ENCODE assay signal across 21 mouse cellular contexts in genomic region chr1:19421116-19421515, GRCm38 (mm10).
A peak's percentile ranks its signal among the peaks of the same experiment; 100 is the strongest.
DNase-seq lines count a peak whose midpoint lies in the region; ATAC-seq and TF ChIP-seq lines count a peak whose summit lies in the region.
"Had no signal": no experiment of that assay in that cellular context is flagged by ENCODE, and none has a peak within 500 bp of the region (broad histone marks: within the 10 kb centered on the region; RNA-seq: fewer than 3 reads in every experiment).

No protein-coding gene starts in this region.

- no peak overlapping the region for H3K4me3 ChIP-seq in kidney, adult 2 months (ENCODE audit: insufficient read depth, low read depth, low read length)
- H3K4me3 ChIP-seq: forebrain, embryonic 10.5 days; heart, adult 2 months; hindbrain, embryonic 15.5 days; intestine, embryonic 15.5 days; liver, embryonic 13.5 days; neural tube, embryonic 15.5 days had no signal

- ATAC-seq in cerebellum, adult (ENCODE audit: insufficient number of reproducible peaks, low FRiP score, low TSS enrichment): peak; percentile 31; the same call in 1 of the 2 replicates
- ATAC-seq: forebrain, postnatal 0 days; intestine, embryonic 15.5 days had no signal

- no peak for DNase-seq in cerebellum, postnatal 14 days
- DNase-seq in kidney, adult 2 months: peak; percentile 80
- no peak for DNase-seq in kidney, postnatal 4 days
- DNase-seq in cerebellum, adult 9-11 months: peak; percentile 32
- no peak for DNase-seq in urinary bladder, postnatal 25 days (ENCODE audit: low spot score)
- DNase-seq in T-cell, adult 2 months (ENCODE audit: low spot score): no peak
- DNase-seq: adrenal gland, postnatal 14 days; forebrain, postnatal 0 days; gastrocnemius, postnatal 14 days; heart, adult 2 months; liver, embryonic 13.5 days; lung, adult 2 months; lung, postnatal 14 days; right cerebral cortex, adult 18-20 months; right cerebral cortex, postnatal 4 days; thymus, postnatal 25 days had no signal

- no peak for TF ChIP-seq CTCF in kidney, adult 2 months (conservative IDR thresholded peaks at IDR 0.05; ENCODE audit: insufficient read depth, insufficient read length, low read depth, low read length)

- H3K4me1 ChIP-seq in kidney, adult 2 months (ENCODE audit: control insufficient read depth, insufficient read depth, low read length): peaks cover 4% of the 10 kb centered on the region; the same call in 1 of the 2 replicates
- H3K4me1 ChIP-seq: forebrain, embryonic 10.5 days; hindbrain, embryonic 15.5 days; intestine, embryonic 15.5 days; liver, embryonic 13.5 days; neural tube, embryonic 15.5 days had no signal

- no peaks in the 10 kb centered on the region for H3K36me3 ChIP-seq in kidney, adult 2 months (ENCODE audit: control insufficient read depth, insufficient read depth, low read length)
- H3K36me3 ChIP-seq: forebrain, embryonic 10.5 days; hindbrain, embryonic 15.5 days; intestine, embryonic 15.5 days; liver, embryonic 13.5 days; neural tube, embryonic 15.5 days had no signal

- WGBS in kidney, adult 2 months: 17% methylated on average over 1 of the region's 1 CpGs

- H3K27me3 ChIP-seq in kidney, adult 2 months (replicated peaks; ENCODE audit: control insufficient read depth, insufficient read depth, low read length): no peaks in the 10 kb centered on the region; the same call in 1 of the 2 replicates
- H3K27me3 ChIP-seq: hindbrain, embryonic 15.5 days; intestine, embryonic 15.5 days; liver, embryonic 13.5 days; neural tube, embryonic 15.5 days had no signal

- no peak overlapping the region for H3K27ac ChIP-seq in kidney, adult 2 months (ENCODE audit: insufficient read depth, low read depth, low read length)
- H3K27ac ChIP-seq: forebrain, embryonic 10.5 days; heart, adult 2 months; hindbrain, embryonic 15.5 days; intestine, embryonic 15.5 days; liver, embryonic 13.5 days; neural tube, embryonic 15.5 days had no signal

- no peak for TF ChIP-seq POLR2A in kidney, adult 2 months (IDR thresholded peaks at IDR 0.05; ENCODE audit: low read depth, low read length)

Comparison
In these comparisons a context has a peak if more than half of its experiments do, and no peak if none do; other contexts are left out.
1. DNase-seq: peak in kidney, adult 2 months (single experiment) and cerebellum, adult 9-11 months (single experiment); none in cerebellum, postnatal 14 days (0 of 2), kidney, postnatal 4 days (0 of 2), urinary bladder, postnatal 25 days (single experiment) and T-cell, adult 2 months (single experiment).